Mouse (Mus musculus) C2C12 (cell line): ENCODE measurements around the gene Cenpu. TPM values are rescaled to one million over a fixed set of nuclear protein-coding genes. Genes with fewer than 3 reads are reported as not detected.

Experiments
- H3K27me3 ChIP-seq: one replicate; pipeline ENCODE4 v1.6.1; 2011; ENCODE audit not compliant: control insufficient read depth, insufficient read depth, insufficient read length
- H3K36me3 ChIP-seq: one replicate; pipeline ENCODE4 v1.6.1; 2011; ENCODE audit not compliant: control insufficient read depth, insufficient read depth
- H3K4me3 ChIP-seq: one replicate; pipeline ENCODE4 v1.5.1; 2011; ENCODE audit warnings: mild to moderate bottlenecking, control low read depth; ENCODE audit not compliant: poor library complexity, insufficient read depth, severe bottlenecking
- H3K79me2 ChIP-seq: one replicate; pipeline ENCODE4 v1.6.1; 2011; ENCODE audit not compliant: control insufficient read depth, insufficient read depth
- H3K79me3 ChIP-seq: one replicate; pipeline ENCODE4 v1.6.1; 2011; ENCODE audit warnings: low read depth, control low read depth
- H3ac ChIP-seq: one replicate; pipeline ENCODE3; 2011; ENCODE audit warnings: low read depth; ENCODE audit not compliant: control insufficient read depth, insufficient read length
- CEBPB ChIP-seq: IDR thresholded peaks from one replicate; pipeline ENCODE4 v1.6.1; 2011; ENCODE audit warnings: low read depth, mild to moderate bottlenecking, control low read depth, moderate library complexity
- CTCF ChIP-seq: IDR thresholded peaks from one replicate; pipeline ENCODE4 v1.5.1; 2011; ENCODE audit not compliant: control insufficient read depth, insufficient read depth, insufficient read length
- FOSL1 ChIP-seq: IDR thresholded peaks from one replicate; pipeline ENCODE4 v1.8.0; 2011; ENCODE audit warnings: mild to moderate bottlenecking, low read length; ENCODE audit not compliant: poor library complexity, insufficient read depth, severe bottlenecking
- MAX ChIP-seq: IDR thresholded peaks from one replicate; pipeline ENCODE4 v1.6.1; 2011; ENCODE audit warnings: mild to moderate bottlenecking, control low read depth
- MYOD1 ChIP-seq: IDR thresholded peaks from one replicate; pipeline ENCODE4 v1.6.1; 2011; ENCODE audit warnings: low read depth; ENCODE audit not compliant: control insufficient read depth, insufficient read length
- MYOG ChIP-seq: IDR thresholded peaks from one replicate; pipeline ENCODE4 v1.6.1; 2011; ENCODE audit not compliant: control insufficient read depth, insufficient read length; ENCODE audit errors: extremely low read depth
- USF1 ChIP-seq: IDR thresholded peaks from one replicate; pipeline ENCODE4 v1.6.1; 2011; ENCODE audit warnings: low read depth, mild to moderate bottlenecking, control low read depth, moderate library complexity
- polyA plus RNA-seq: library from polyadenylated mRNA; unstranded; fragments of >200 nt; fragmentation: generic; extraction: Trizol; gene quantifications from one replicate; pipeline ENCODE4 v1.2.1, GENCODE M21; 2012; ENCODE audit warnings: missing spikeins

The Cenpu gene
- polyA plus RNA-seq, 1 experiment: 9.9 TPM

DNA sequence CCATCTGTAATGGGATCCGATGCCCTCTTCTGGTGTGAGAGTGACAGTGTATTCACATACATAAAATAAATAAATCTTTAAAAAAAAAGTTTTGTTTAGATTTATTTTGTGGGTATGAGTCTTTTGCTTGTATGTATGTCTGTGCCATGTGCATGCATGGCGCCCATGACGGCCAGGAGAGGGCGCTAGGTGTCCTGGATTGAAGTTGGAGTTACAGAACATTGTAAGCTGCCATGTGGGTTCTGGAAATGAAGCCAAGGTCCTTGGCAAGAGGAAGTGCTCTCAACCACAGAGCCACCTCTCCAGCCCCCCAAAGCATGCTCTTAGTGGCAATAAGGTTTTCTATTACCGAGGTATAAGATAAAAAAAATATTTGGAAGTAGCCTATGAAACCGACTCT lies 7.6 kb downstream of the Cenpu start:
- Histone ChIP-seq H3K79me2 (no peaks in the 10 kb centered on the region), H3ac (no peak overlapping the region), H3K4me3 (no peak overlapping the region), H3K27me3 (no peaks in the 10 kb centered on the region), H3K36me3 (peaks cover 56% of the 10 kb centered on the region), H3K79me3 (no peaks in the 10 kb centered on the region)
- TF ChIP-seq MAX: no peak
- TF ChIP-seq MYOG: no peak
- TF ChIP-seq CEBPB: no peak
- no peak for TF ChIP-seq USF1
- no peak for TF ChIP-seq MYOD1
- no peak for TF ChIP-seq CTCF
- TF ChIP-seq FOSL1: no peak

DNA sequence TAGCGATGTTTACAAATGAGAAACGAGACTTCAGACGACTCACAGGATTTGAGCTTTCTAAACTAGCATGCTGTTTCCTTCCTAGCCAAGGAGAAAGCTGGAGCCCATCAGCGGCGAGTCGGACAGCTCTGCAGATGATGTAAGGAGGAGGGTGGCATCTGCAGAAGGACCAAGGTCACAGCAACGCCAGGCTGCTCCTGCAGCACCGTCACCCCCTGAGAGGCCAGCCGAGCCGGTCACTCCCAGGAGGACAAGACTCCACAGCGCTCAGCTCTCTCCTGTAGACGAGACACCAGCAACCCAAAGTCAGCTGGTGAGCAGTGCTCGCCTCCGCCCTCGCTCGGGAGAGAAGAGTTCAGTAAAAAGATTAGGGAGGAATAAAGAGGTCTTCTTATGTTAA lies 10.5 kb downstream of the Cenpu start:
- no peaks in the 10 kb centered on the region for H3K27me3 ChIP-seq
- no peak overlapping the region for H3K4me3 ChIP-seq
- no peaks in the 10 kb centered on the region for H3K79me3 ChIP-seq
- H3K79me2 ChIP-seq: no peaks in the 10 kb centered on the region
- no peak for TF ChIP-seq CEBPB
- no peak for TF ChIP-seq CTCF
- TF ChIP-seq MAX: no peak
- TF ChIP-seq FOSL1: no peak
- TF ChIP-seq MYOD1: no peak
- no peak for TF ChIP-seq MYOG
- peaks cover 54% of the 10 kb centered on the region for H3K36me3 ChIP-seq
- H3ac ChIP-seq: no peak overlapping the region

DNA sequence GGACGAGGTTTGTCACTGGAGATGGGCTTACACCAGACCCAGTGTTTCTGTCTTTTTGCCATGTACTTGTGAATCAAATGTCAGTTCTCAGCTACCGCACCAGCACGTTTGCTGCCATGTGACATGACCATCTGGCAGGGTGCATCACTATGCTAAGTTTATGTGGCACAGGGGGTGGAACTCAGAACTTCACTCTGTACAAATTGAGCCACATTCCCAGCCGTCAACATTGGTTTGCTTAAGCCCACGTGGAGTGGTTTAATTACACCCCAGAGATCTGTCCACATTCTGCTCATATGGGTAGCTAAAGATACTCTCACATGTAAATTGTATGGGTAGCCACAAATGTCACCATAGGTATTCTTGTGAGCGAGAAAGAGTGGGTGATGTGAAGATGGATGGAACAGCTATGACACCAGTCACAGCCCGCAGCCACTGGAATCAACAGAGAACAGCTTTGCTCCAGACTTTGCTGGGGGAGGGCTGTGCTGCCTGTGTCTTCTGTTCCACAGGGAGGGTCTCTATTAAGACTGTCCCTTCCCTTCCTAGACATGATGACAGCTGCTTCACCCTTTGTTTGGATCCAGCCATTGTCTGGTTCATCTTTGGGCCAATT lies 15.2 kb downstream of the Cenpu start:
- no peaks in the 10 kb centered on the region for H3K79me3 ChIP-seq
- TF ChIP-seq CEBPB (no peak), MYOD1 (no peak), MYOG (no peak), CTCF (no peak), USF1 (no peak), FOSL1 (no peak), MAX (no peak)
- H3ac ChIP-seq: no peak overlapping the region
- H3K36me3 ChIP-seq: peaks cover 36% of the 10 kb centered on the region
- H3K4me3 ChIP-seq: no peak overlapping the region
- no peaks in the 10 kb centered on the region for H3K27me3 ChIP-seq
- no peaks in the 10 kb centered on the region for H3K79me2 ChIP-seq

DNA sequence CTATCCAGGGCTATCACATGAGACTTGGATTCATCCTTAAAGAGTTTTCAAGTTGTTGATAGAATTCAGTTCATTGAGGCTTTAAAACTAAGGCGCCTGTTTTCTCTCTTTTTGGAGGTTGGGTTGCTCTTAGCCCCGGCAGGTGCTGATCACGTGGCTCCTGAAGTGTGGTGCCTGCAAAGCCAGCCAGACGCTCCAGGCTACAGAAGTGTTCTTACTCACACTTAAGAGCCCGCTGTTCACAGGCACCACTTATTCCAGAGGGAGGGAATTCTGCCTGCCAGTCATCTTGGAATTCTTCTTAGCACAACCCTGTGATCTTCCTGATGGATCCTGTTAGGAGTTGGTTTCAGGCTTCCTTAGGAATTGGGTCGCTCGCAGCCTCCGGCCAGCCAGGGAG lies 16.1 kb downstream of the Cenpu start:
- TF ChIP-seq MYOG: no peak
- TF ChIP-seq CEBPB: no peak
- no peak for TF ChIP-seq CTCF
- TF ChIP-seq FOSL1: no peak
- TF ChIP-seq MYOD1: no peak
- no peak for TF ChIP-seq MAX
- TF ChIP-seq USF1: no peak
- Histone ChIP-seq H3K79me2 (no peaks in the 10 kb centered on the region), H3K27me3 (no peaks in the 10 kb centered on the region), H3ac (no peak overlapping the region), H3K36me3 (peaks cover 35% of the 10 kb centered on the region), H3K4me3 (no peak overlapping the region), H3K79me3 (no peaks in the 10 kb centered on the region)

DNA sequence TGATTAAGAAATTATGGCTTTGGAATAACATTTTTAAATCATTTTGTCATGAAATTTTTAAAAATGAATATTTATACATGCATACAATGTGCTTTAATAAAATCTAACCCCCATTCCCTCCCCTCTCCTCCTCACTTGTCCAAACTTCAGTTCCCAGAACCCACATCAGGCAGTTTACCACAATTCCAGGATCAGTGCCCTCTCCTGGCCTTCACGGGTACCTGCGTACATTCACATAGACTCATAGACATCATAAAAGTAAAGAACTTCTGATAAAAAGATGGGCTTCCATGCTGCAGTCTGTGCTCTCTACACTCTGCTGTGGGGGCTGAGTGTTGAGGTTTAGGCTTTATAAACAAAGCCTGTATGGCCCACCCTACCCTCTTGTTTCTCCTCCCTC lies 17.1 kb downstream of the Cenpu start:
- peaks cover 31% of the 10 kb centered on the region for H3K36me3 ChIP-seq
- no peak overlapping the region for H3K4me3 ChIP-seq
- TF ChIP-seq MAX (no peak), CEBPB (no peak), CTCF (no peak), MYOD1 (no peak), USF1 (no peak), MYOG (no peak), FOSL1 (no peak)
- no peaks in the 10 kb centered on the region for H3K79me3 ChIP-seq
- H3K79me2 ChIP-seq: no peaks in the 10 kb centered on the region
- H3K27me3 ChIP-seq: no peaks in the 10 kb centered on the region
- H3ac ChIP-seq: no peak overlapping the region

DNA sequence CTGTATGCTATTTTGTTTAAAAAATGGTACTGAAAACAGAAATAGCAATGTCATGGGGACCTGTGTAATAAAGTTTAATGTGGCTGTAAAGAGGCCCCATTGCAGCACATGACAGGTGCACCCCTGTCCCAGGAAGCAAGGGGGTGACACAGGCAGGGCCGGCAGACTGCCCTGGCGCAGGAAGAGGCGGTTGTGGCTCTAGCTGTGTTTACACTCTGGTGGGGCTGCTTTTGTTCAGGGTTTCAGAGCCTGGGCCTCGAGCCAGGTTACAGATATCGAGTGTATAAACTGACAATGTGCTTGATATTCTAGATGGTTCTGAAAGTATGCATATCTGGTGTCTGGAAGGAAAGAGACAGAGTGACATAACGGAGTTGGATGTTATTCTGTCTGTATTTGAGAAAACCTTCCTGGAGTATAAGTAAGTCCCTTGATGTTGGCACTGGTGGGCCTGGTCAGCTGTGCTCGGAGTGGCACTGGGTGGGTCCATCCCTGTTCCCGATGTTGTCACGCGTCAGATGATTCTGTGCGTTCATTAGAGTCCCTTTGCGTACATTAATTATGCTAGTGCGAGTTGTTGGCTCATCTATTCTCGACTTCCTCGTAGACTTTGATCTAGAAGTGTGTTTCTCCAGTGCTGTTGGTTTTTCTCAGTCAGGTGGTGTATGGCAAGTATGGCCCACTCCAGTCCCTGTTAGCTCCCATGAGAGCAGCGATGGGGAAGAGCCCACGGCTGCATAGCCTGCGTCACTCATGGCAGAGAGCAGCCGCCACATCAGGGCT lies 18.0 kb downstream of the Cenpu start:
- Histone ChIP-seq H3ac (no peak overlapping the region), H3K36me3 (peaks cover 26% of the 10 kb centered on the region), H3K27me3 (no peaks in the 10 kb centered on the region), H3K79me2 (no peaks in the 10 kb centered on the region), H3K79me3 (no peaks in the 10 kb centered on the region), H3K4me3 (no peak overlapping the region)
- TF ChIP-seq USF1: no peak
- TF ChIP-seq CTCF: no peak
- TF ChIP-seq MAX: no peak
- no peak for TF ChIP-seq MYOG
- TF ChIP-seq CEBPB: no peak
- no peak for TF ChIP-seq FOSL1
- no peak for TF ChIP-seq MYOD1
